14 mouse cellular contexts compared by ENCODE assay signal in genomic region chr15:79128208-79128607, GRCm38 (mm10). TPM values are rescaled to one million over a fixed set of nuclear protein-coding genes. Genes with fewer than 3 reads are reported as not detected.
DNase-seq lines count a peak whose midpoint lies in the region; ATAC-seq and TF ChIP-seq lines count a peak whose summit lies in the region.
"Had no signal": no experiment of that assay in that cellular context is flagged by ENCODE, and none has a peak within 500 bp of the region (broad histone marks: within the 10 kb centered on the region; RNA-seq: fewer than 3 reads in every experiment).

No protein-coding gene starts in this region.

- no peak for ATAC-seq in lung, embryonic 14.5 days (ENCODE audit: insufficient read depth)
- 0 out of 2 replicates have a peak, but pooled peaks have one; percentile 44 for ATAC-seq in megakaryocyte progenitor cell, adult 5-6 weeks (replicated peaks; ENCODE audit: poor library complexity)
- ATAC-seq in granulocyte monocyte progenitor cell, adult 5-6 weeks (replicated peaks; ENCODE audit: poor library complexity, severe bottlenecking), result no peak
- ATAC-seq: forebrain, embryonic 15.5 days had no signal

- no peak overlapping the region for H3K27ac ChIP-seq in heart, adult 2 months
- H3K27ac ChIP-seq in lung, embryonic 14.5 days (ENCODE audit: low read depth), result no peak overlapping the region
- H3K27ac ChIP-seq in ES-Bruce4 (ENCODE audit: insufficient read depth, low read length), result no peak overlapping the region
- H3K27ac ChIP-seq: forebrain, embryonic 15.5 days; limb, embryonic 13.5 days had no signal

- intact Hi-C loops in heart, adult 2 months (cut with DNase I), result no loop called here

- 97% methylated on average over 5 of the region's 5 CpGs for WGBS in heart, adult 2 months
- WGBS in lung, embryonic 14.5 days, result 95% methylated on average over 5 of the region's 5 CpGs

- H3K36me3 ChIP-seq in heart, adult 2 months (ENCODE audit: control insufficient read depth, insufficient read depth, low read length), result peaks cover 3% of the 10 kb centered on the region
- H3K36me3 ChIP-seq in lung, embryonic 14.5 days (ENCODE audit: insufficient read depth), result peaks cover 85% of the 10 kb centered on the region
- H3K36me3 ChIP-seq in ES-Bruce4 (ENCODE audit: control insufficient read depth, insufficient read depth, low read length, poor library complexity, severe bottlenecking), result no peaks in the 10 kb centered on the region

- no peak for TF ChIP-seq POLR2A in heart, adult 2 months (IDR thresholded peaks at IDR 0.05; ENCODE audit: insufficient read depth, low read depth, low read length)
- TF ChIP-seq POLR2A in ES-Bruce4 (IDR thresholded peaks at IDR 0.05; ENCODE audit: insufficient read depth, low read length), result no peak

- no peak for DNase-seq in heart, adult 2 months
- no peak for DNase-seq in heart, adult 8-10 months (ENCODE audit: low spot score)
- no peak for DNase-seq in lung, embryonic 14.5 days
- DNase-seq in lung, postnatal 4 days, result no peak
- no peak for DNase-seq in left cerebral cortex, adult 18-20 months (ENCODE audit: low spot score in 2 of 2)
- DNase-seq: cerebellum, postnatal 10 days; gastrocnemius, postnatal 25 days; kidney, adult 11 months; spleen, adult 18-20 months had no signal

- no peaks in the 10 kb centered on the region; the same call in 1 of the 2 replicates for H3K9me3 ChIP-seq in lung, embryonic 14.5 days (ENCODE audit: low read depth, low read length)
- no peaks in the 10 kb centered on the region for H3K9me3 ChIP-seq in ES-Bruce4 (replicated peaks; ENCODE audit: control insufficient read depth, insufficient read depth, low read length, poor library complexity, severe bottlenecking)
- H3K9me3 ChIP-seq: forebrain, embryonic 15.5 days had no signal

- H3K9ac ChIP-seq in heart, adult 2 months (ENCODE audit: low read depth, low read length), result no peak overlapping the region
- no peak overlapping the region for H3K9ac ChIP-seq in lung, embryonic 14.5 days
- no peak overlapping the region for H3K9ac ChIP-seq in ES-Bruce4 (ENCODE audit: low read depth, poor library complexity, severe bottlenecking)
- H3K9ac ChIP-seq: forebrain, embryonic 15.5 days; limb, embryonic 13.5 days had no signal

- no peak for TF ChIP-seq EP300 in heart, adult 2 months (IDR thresholded peaks at IDR 0.05; ENCODE audit: insufficient read depth, low read depth, low read length)
- no peak for TF ChIP-seq EP300 in ES-Bruce4 (IDR thresholded peaks at IDR 0.05; ENCODE audit: insufficient read depth, low read depth, low read length)

- no peak overlapping the region for H3K4me3 ChIP-seq in heart, adult 2 months
- no peak overlapping the region for H3K4me3 ChIP-seq in lung, embryonic 14.5 days (ENCODE audit: low read depth, low read length)
- H3K4me3 ChIP-seq in ES-Bruce4 (ENCODE audit: low read depth, low read length), result no peak overlapping the region
- H3K4me3 ChIP-seq: forebrain, embryonic 15.5 days; limb, embryonic 13.5 days had no signal

- H3K27me3 ChIP-seq in heart, adult 2 months (ENCODE audit: control insufficient read depth, insufficient read depth, low read length), result no peaks in the 10 kb centered on the region
- no peaks in the 10 kb centered on the region for H3K27me3 ChIP-seq in lung, embryonic 14.5 days (ENCODE audit: insufficient read depth, low read length)
- no peaks in the 10 kb centered on the region for H3K27me3 ChIP-seq in ES-Bruce4 (ENCODE audit: control insufficient read depth, insufficient read depth, low read length, poor library complexity, severe bottlenecking)
- H3K27me3 ChIP-seq: forebrain, embryonic 15.5 days; limb, embryonic 13.5 days had no signal

- TF ChIP-seq CTCF in heart, adult 2 months (IDR thresholded peaks at IDR 0.05), result peak; percentile 67
- peak; percentile 61 for TF ChIP-seq CTCF in lung, embryonic 14.5 days (IDR thresholded peaks at IDR 0.05; ENCODE audit: low read depth)
- peak; percentile 64 for TF ChIP-seq CTCF in ES-Bruce4 (IDR thresholded peaks at IDR 0.05; ENCODE audit: low read depth, low read length)

- 0 out of 2 replicates have a peak, but pooled peaks cover 2% of the 10 kb centered on the region for H3K79me2 ChIP-seq in heart, adult 2 months (replicated peaks; ENCODE audit: control insufficient read depth, insufficient read depth, low read length)

- H3K4me1 ChIP-seq in heart, adult 2 months (ENCODE audit: control insufficient read depth, insufficient read depth, low read length), result peaks cover 10% of the 10 kb centered on the region
- no peaks in the 10 kb centered on the region for H3K4me1 ChIP-seq in lung, embryonic 14.5 days (ENCODE audit: insufficient read depth)
- peaks cover 2% of the 10 kb centered on the region for H3K4me1 ChIP-seq in ES-Bruce4 (ENCODE audit: control insufficient read depth, insufficient read depth, low read length)
- H3K4me1 ChIP-seq: forebrain, embryonic 15.5 days; limb, embryonic 13.5 days had no signal

- H3K4me2 ChIP-seq in lung, embryonic 14.5 days, result no peak overlapping the region
- H3K4me2 ChIP-seq: forebrain, embryonic 15.5 days; limb, embryonic 13.5 days had no signal

RNA-seq across cellular contexts. Expression of gene Polr2f, which starts 12.6 kb away (rescaled TPM):
- 100 to 1,000 TPM; 126 to 145 TPM for total RNA-seq in heart, adult 2 months (2021)
- 48.6 and 50.9 TPM in 2 replicates for polyA plus RNA-seq in heart, adult 2 months (2012; rRNA removed)
- total RNA-seq in heart, adult 8-10 months (2022), result 100 to 1,000 TPM; 124 to 149 (median 135) TPM
- polyA plus RNA-seq in lung, embryonic 14.5 days (2014; fragmentation: Nextera tagmentation; extraction: Ambion mirVana), result 315 and 325 TPM in 2 replicates
- polyA plus RNA-seq in ES-Bruce4 (2011; ENCODE audit: insufficient read depth, insufficient read length, low read depth, missing spikeins), result 162 and 166 TPM in 2 replicates
- total RNA-seq in megakaryocyte progenitor cell, adult 5-6 weeks (2015), result 76.7 and 114 TPM in 2 replicates
- total RNA-seq in megakaryocyte progenitor cell, adult 5-6 weeks (2017), result 88.6 and 104 TPM in 2 replicates
- 60.5 and 134 TPM in 2 replicates for total RNA-seq in granulocyte monocyte progenitor cell, adult 5-6 weeks (2014; fragmentation: Nextera tagmentation)
- total RNA-seq in granulocyte monocyte progenitor cell, adult 5-6 weeks (2017), result 91.1 and 113 TPM in 2 replicates
- total RNA-seq in left cerebral cortex, adult 18-20 months (2021), result 100 to 1,000 TPM; 102 to 111 TPM

RNA-seq across cellular contexts. Expression of gene 1700088E04Rik, which starts 12.8 kb away (rescaled TPM):
- 1 to 10 TPM; 1.8 to 2.6 TPM for total RNA-seq in heart, adult 2 months (2021)
- polyA plus RNA-seq in heart, adult 2 months (2012; rRNA removed), result 2.8 and 3.8 TPM in 2 replicates
- total RNA-seq in heart, adult 8-10 months (2022), result 1 to 10 TPM; 1.6 to 2.7 (median 2.4) TPM
- 6.0 and 7.1 TPM in 2 replicates for polyA plus RNA-seq in lung, embryonic 14.5 days (2014; fragmentation: Nextera tagmentation; extraction: Ambion mirVana)
- polyA plus RNA-seq in ES-Bruce4 (2011; ENCODE audit: insufficient read depth, insufficient read length, low read depth, missing spikeins), result 1.4 TPM in 2 replicates
- 0.99 TPM in 1 of 2 replicates, not detected in the other for total RNA-seq in megakaryocyte progenitor cell, adult 5-6 weeks (2015)
- total RNA-seq in megakaryocyte progenitor cell, adult 5-6 weeks (2017), result not detected in 2 replicates
- total RNA-seq in granulocyte monocyte progenitor cell, adult 5-6 weeks (2014; fragmentation: Nextera tagmentation), result not detected in 2 replicates
- not detected in 2 replicates for total RNA-seq in granulocyte monocyte progenitor cell, adult 5-6 weeks (2017)
- 10 to 100 TPM in 1 of 2 experiments, 1 to 10 TPM in 1; 7.3 to 10.8 TPM for total RNA-seq in left cerebral cortex, adult 18-20 months (2021)

RNA-seq across cellular contexts. Expression of gene Micall1, which starts 19.5 kb away (rescaled TPM):
- total RNA-seq in heart, adult 2 months (2021), result 10 to 100 TPM; 43.0 to 45.7 TPM
- 39.3 and 58.7 TPM in 2 replicates for polyA plus RNA-seq in heart, adult 2 months (2012; rRNA removed)
- total RNA-seq in heart, adult 8-10 months (2022), result 10 to 100 TPM; 41.2 to 42.2 (median 41.5) TPM
- polyA plus RNA-seq in lung, embryonic 14.5 days (2014; fragmentation: Nextera tagmentation; extraction: Ambion mirVana), result 7.5 and 9.0 TPM in 2 replicates
- polyA plus RNA-seq in ES-Bruce4 (2011; ENCODE audit: insufficient read depth, insufficient read length, low read depth, missing spikeins), result 12.4 and 13.4 TPM in 2 replicates
- total RNA-seq in megakaryocyte progenitor cell, adult 5-6 weeks (2015), result 4.8 and 5.6 TPM in 2 replicates
- 3.6 and 5.5 TPM in 2 replicates for total RNA-seq in megakaryocyte progenitor cell, adult 5-6 weeks (2017)
- total RNA-seq in granulocyte monocyte progenitor cell, adult 5-6 weeks (2014; fragmentation: Nextera tagmentation), result 7.6 and 13.5 TPM in 2 replicates
- 4.1 and 7.1 TPM in 2 replicates for total RNA-seq in granulocyte monocyte progenitor cell, adult 5-6 weeks (2017)
- total RNA-seq in left cerebral cortex, adult 18-20 months (2021), result 10 to 100 TPM; 22.2 to 26.8 TPM

RNA-seq across cellular contexts. Expression of gene Sox10, which starts 36.8 kb away (rescaled TPM):
- total RNA-seq in heart, adult 2 months (2021), result 1 to 10 TPM; 1.1 to 1.3 TPM
- 4.5 and 4.9 TPM in 2 replicates for polyA plus RNA-seq in heart, adult 2 months (2012; rRNA removed)
- 1 to 10 TPM in 2 of 4 experiments, under 1 TPM in 2; 0.55 to 1.7 (median 0.94) TPM for total RNA-seq in heart, adult 8-10 months (2022)
- polyA plus RNA-seq in lung, embryonic 14.5 days (2014; fragmentation: Nextera tagmentation; extraction: Ambion mirVana), result 0.37 and 0.79 TPM in 2 replicates
- polyA plus RNA-seq in ES-Bruce4 (2011; ENCODE audit: insufficient read depth, insufficient read length, low read depth, missing spikeins), result 0.43 and 1.4 TPM in 2 replicates
- not detected in 2 replicates for total RNA-seq in megakaryocyte progenitor cell, adult 5-6 weeks (2015)
- not detected in 2 replicates for total RNA-seq in megakaryocyte progenitor cell, adult 5-6 weeks (2017)
- not detected in 2 replicates for total RNA-seq in granulocyte monocyte progenitor cell, adult 5-6 weeks (2014; fragmentation: Nextera tagmentation)
- not detected in 2 replicates for total RNA-seq in granulocyte monocyte progenitor cell, adult 5-6 weeks (2017)
- 10 to 100 TPM; 19.6 to 26.1 TPM for total RNA-seq in left cerebral cortex, adult 18-20 months (2021)

RNA-seq across cellular contexts. Expression of gene Eif3l, which starts 53.2 kb away (rescaled TPM):
- 10 to 100 TPM; 63.9 to 69.2 TPM for total RNA-seq in heart, adult 2 months (2021)
- polyA plus RNA-seq in heart, adult 2 months (2012; rRNA removed), result 90.3 and 116 TPM in 2 replicates
- total RNA-seq in heart, adult 8-10 months (2022), result 10 to 100 TPM; 70.2 to 76.0 (median 74.9) TPM
- polyA plus RNA-seq in lung, embryonic 14.5 days (2014; fragmentation: Nextera tagmentation; extraction: Ambion mirVana), result 243 and 249 TPM in 2 replicates
- 598 and 608 TPM in 2 replicates for polyA plus RNA-seq in ES-Bruce4 (2011; ENCODE audit: insufficient read depth, insufficient read length, low read depth, missing spikeins)
- 192 and 203 TPM in 2 replicates for total RNA-seq in megakaryocyte progenitor cell, adult 5-6 weeks (2015)
- total RNA-seq in megakaryocyte progenitor cell, adult 5-6 weeks (2017), result 259 and 271 TPM in 2 replicates
- total RNA-seq in granulocyte monocyte progenitor cell, adult 5-6 weeks (2014; fragmentation: Nextera tagmentation), result 228 and 235 TPM in 2 replicates
- 310 and 312 TPM in 2 replicates for total RNA-seq in granulocyte monocyte progenitor cell, adult 5-6 weeks (2017)
- 10 to 100 TPM; 66.5 to 68.2 TPM for total RNA-seq in left cerebral cortex, adult 18-20 months (2021)
